Mouse (Mus musculus): ENCODE results near the gene Ncor2.

Ncor2 gene

DNA sequence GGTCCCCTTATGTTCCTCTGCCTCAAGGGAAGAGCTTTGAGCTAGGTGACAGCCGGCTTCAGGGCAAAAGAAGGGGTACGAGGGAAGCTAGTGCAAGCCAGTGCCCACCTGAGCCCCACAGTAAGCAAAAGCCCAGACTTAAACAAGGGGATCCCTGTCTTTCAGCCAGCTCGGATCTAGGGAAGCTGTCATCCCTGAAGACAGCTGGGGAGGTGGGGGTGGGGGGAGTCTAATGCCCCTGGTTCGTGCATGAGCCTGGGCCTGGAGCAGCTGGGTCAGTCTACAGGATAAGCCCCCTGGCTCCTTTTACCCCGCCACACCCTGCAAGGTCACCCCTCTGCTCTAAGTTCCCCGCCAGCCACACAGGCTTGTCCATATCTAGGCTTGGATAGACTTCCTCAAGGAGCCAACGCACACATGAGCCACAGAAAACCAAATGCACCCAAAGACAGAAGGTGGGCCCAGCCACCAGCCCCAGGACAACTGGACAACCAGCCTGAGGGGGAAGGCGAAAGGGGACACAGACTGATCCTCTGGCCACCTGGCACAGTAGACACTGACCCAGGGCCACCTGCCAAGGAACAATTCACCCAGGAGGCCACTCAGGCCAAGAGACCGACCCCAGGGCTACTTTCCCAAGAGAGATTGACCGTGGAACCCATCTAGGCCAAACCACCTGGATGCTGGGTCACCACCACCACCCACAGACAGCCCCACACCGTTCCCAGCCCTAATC, 8.7 kb downstream of the Ncor2 start:
- in situ Hi-C loops (cut with MboI, MseI): no loop called here

DNA sequence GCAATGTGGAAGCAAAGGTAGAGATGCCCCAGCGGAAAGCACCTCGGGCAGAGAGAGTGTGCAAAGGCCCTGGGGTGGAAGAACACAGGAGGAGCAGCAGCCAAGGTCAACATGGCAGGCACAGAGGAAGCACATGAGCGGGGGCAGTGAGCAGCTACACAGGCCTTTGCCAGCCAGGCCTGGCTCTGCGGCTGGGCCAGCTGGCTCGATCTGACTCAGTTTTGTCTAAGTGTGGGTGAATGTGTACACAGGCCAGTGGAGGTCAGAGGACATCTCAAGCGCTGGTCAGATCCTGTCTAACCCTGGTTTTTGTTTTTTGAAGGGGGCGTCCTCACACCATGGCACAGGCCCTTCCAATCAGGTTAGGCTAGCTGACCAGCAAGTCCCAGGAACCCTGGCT, 10.9 kb downstream of the Ncor2 start:
- in situ Hi-C loops (cut with MboI, MseI): no loop called here

DNA sequence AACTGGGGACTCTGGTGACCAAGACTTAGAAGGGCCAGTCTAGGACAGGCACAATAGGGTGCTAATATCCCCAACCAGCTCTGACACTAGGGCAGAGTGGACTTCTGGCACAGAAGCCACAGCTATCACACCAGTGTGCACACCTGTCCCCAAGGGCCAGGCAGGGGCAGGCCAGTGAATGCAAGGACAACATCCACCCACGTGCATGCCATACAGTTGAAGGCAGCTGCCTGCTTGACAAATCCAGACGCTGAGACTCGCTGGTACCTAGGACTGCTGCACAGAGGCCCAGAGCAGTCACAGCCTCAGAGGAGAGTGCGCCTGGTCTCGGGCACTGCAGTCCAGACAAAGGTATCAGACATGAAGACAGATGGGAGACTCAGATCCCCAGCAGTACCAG, 11.5 kb downstream of the Ncor2 start:
- in situ Hi-C loops (cut with MboI, MseI): no loop called here

DNA sequence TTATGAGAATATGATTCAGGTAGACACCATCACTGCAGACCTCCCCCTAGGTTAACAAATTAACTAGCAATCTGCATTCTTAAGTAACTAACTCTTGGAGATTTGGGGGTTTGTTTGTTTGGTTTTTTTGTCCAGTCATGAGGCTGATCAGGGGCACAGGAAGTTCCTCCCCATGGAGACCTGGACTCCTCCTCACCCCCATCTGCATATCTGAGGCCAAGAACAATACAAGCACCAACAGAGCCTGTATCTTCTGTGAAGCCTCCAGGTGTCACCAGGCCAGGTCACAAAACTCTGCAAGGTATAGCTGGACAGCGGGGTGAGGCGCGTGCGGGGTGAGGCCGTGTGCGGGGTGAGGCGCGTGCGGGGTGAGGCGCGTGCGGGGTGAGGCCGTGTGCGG, 13.0 kb downstream of the Ncor2 start:
- in situ Hi-C loops (cut with MboI, MseI): no loop called here

DNA sequence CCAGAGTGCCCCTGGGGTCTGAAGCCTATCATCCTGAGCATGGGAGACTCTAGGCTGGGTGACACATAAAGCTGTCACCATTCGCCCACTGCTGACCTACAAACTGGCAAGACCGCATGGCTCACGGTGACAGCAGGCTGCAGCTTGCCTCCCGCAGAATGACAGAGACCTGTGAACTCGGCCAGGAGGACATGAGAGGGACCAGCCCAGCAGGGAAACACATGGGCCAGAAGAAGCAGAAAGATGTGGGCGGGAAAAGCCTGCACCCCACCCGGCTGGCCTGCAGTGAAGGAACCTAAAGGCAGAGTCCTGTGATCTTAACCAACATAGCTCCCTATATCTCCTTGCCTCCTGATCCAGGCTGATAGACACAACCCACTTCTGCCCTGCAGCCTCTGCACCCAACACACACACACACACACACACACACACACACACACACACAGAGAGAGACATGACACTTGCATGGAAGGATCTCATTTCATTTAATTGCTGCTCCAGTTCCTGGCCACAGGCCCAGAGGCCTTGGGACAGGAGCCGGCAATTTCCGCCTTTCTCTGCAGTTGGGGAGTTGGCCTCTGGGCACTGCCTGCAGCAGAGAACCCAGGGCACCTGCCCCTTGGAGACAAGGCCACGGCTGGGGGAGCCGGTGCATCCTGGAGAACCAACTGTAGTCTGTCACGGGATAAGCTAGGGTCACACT, 14.4 kb downstream of the Ncor2 start:
- in situ Hi-C loops (cut with MboI, MseI): no loop called here

DNA sequence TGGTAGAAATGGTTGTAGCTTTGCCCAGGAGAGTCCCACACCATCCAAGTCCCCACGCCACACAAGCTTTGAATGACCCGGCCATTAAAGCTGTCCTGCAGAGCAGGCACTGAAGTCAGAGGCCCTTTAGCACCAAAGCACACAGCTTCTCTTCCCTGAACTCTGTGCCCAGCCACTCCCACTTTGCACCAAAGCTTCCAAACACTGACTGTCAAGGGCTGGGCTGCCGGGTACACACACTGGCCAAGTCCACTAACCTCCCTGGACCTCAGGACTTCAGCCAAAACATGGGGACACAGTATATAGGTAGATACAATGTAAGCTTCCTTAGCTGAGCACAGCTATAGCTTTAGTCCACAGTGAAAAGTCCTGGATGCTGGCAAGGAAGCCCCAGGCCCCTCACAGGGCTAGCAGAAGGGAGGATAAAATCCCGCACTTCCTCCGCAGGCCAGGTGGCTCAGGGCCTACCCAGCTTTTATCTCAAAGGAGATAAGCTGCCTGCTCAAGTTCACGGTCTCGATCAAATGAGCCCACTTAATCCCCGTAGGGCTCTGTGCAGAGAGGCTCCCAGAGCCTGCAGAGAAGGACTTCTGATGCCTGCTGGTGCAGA, 15.5 kb downstream of the Ncor2 start:
- in situ Hi-C loops (cut with MboI, MseI): no loop called here

DNA sequence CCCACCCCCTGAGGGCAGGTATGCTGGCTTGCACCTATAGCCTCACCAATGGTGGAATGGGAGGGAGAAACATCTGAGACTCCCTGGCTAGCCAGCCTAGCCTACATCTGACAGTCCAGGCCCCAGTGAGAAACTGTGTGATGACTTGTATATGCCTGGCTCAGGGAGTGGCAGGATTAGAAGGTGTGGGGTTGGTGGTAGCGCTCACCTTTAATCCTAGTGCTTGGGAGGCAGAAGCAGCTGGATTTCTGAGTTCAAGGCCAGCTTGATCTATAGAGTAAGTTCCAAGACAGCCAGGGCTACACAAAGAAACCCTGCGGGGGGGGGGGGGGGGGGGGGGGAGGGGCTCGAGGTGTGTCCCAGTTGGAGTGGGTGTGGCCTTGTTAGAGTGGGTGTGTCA, 16.6 kb downstream of the Ncor2 start:
- in situ Hi-C loops (cut with MboI, MseI): no loop called here

DNA sequence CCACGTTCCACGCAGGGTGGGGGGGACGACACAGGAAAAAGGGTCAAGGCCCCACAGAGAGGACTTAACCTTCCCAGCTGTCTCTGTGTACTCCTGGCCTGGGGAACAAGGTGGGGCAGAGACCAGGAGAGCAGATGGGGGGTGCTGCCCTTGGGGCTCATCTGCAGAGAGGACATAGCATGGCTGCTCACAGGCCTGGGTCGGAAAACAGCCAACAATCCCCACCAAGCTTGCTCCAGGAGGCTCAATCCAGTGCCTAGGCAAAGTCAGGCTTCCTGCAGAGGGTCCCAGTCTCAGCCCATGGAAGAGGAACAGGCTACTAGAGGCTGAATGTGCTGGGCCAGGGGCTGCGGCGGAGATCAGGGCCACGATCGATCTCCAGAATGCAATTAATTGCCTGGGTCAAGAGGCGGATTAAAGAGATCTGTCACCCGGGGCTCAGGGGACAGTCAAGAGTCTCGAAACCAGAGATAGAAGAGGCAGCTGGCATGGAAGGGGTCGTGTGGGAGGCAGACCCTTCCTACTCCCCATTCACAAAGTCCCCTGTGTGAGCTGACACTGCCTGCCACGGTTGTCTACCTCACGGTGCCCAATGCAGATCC, 19.1 kb downstream of the Ncor2 start:
- in situ Hi-C loops (cut with MboI, MseI): no loop called here

DNA sequence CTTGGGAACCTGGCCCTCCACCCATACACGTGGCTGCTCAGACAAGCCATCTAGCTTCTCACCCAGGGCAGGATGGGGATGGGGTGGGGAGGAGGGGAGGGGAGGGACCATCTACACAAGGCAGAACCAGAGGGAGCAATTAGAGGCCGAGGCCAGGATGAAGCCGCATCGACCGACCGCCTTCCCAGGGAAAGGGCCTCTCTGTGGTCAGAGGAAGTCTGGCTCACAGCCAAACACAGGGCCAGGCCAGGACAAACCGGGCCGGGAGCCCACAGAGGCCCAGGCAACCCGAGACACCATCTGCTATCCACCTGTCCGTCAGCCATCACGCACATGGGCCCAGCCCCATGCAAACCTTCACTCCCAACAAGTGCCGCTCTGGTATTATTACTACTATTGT, 19.7 kb downstream of the Ncor2 start:
- in situ Hi-C loops (cut with MboI, MseI): no loop called here

DNA sequence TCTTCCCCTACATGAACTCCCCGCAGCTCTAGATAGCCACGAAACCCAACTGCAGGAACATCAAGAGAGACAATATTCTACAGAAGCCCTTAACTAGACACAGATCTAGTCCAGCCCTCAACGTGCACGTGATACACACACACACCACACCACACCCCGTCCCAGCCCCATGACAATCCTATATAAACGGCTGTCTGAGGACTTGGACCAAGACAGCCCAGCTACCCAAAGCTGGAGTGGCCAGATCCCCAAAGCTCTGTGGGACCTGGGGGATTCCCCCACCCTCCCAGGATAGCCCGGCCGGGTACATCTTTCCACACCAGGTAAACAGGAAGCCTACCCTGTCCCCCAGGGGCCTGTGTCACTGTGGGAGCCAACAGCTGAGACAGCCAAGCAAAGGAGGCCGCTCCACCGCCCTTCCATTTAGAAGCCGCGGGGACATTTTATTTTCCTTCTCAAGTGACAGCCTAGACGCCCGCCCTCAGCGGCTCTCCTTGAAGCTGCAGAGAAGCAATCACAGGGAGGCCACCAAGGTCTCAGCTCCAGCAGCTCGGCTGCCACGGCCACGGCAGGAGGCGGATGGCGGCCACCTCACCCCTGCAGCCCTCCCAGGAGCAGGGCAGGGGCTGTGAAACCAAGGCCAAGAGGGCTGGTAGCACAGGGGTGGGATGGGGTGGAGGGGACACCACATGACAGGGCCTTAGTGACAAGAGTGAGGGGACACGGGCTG, 20.6 kb downstream of the Ncor2 start:
- in situ Hi-C loops (cut with MboI, MseI): no loop called here

DNA sequence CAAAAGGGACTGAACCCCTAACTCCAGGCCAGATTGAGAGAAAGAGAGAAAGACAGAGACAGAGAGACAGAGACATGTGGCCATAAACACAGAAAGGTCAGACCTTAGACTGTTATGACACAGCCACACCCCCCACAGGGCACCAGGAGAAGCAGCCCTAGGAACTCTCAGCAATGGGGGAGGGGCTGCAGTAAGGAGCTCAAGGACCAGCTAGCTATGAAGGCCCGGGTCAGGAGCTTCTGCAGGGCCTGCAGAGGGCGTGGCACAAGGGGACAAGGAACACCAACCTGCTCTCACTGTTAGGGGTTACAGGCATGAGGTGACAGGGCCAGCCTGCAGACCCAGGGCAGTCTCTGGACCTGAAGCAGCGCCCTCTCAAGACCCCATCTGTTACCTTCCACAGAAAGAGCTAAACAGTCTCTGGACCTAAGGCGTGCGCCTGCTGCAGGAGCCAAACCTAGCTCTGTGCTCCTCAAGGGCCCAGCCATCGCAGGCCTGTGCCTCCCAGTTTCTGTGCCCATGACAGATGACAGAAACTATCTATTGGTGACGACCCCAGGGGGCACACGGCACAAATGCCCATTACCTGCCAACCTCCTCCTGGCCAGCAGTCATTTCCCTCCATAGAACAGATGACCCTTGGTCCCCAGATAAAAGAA, 21.5 kb downstream of the Ncor2 start:
- in situ Hi-C loops (cut with MboI, MseI): no loop called here

DNA sequence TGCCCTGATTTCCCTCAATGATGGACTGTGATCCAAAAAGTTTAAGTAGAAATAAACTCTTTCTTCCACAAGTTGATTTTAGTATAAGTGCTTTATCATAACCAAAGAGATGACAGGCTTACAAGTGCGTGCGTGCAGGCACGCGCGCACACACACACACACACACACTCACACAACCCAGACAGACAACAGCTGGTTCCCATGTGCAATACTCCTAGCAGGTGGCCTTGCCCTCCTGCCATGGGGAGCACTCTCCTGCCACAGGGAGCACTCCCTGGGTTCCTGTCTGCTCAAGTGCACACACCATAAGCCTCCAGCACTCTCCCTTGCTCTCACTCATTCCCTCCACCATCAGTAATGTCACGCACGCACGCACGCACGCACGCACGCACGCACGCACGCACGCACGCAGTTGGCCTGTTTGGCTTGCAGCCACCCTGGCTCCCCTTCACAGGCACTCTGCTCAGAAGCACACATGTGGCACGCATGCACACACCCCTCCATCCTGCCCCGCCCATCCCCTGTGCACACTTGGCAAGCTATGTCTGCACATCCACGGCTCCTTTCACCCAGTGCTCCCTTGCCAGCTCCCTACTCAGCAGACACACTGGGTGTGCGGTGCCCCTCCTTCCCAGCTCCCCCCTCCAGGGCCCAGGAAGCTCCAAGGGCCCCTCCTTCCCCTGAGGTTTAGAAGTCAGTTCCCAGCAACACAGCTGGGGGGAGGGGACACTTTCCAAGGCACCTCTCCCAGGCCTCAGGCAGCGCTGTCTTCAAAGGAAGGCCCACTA, 22.4 kb downstream of the Ncor2 start:
- in situ Hi-C loops (cut with MboI, MseI): no loop called here

DNA sequence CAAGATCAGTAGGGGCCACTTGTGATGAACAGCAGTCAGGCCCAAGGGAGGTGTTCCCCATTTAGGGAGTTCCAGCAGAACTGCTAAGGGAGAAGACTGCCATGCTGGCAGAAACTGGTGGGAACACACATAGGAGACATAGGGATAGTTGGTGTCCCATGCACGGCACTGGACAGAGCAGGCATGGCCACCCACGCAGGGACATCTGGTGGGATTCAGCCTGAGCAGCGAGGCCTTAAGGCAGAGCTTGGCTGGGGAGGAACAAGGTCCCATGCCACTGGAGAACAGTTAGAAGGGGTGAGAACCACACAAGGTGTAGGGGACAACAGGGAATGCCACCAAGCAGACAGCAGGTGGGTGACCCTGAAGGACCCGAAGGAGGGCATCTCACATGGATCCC, 23.6 kb downstream of the Ncor2 start:
- in situ Hi-C loops (cut with MboI, MseI): no loop called here

DNA sequence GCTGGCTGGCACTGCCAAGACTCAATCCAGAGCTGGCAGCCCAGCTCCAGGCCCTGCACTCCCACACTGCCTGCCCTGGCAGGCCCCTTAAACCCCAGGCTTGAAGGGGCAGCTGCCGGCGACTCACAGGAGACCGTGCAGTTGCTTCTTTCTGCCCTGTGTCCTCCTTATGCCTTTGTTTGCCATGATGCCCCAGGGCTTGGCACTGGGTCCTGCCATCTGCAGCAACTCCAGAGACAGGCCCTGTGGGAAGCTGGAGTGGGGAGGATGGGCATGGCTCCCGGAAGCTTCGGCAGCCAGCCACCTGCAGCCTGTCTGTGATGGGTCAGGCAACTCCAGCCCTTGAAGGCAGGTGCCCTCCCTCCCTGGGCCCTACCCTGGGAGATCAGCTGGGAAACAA, 24.0 kb downstream of the Ncor2 start:
- in situ Hi-C loops (cut with MboI, MseI): no loop called here

DNA sequence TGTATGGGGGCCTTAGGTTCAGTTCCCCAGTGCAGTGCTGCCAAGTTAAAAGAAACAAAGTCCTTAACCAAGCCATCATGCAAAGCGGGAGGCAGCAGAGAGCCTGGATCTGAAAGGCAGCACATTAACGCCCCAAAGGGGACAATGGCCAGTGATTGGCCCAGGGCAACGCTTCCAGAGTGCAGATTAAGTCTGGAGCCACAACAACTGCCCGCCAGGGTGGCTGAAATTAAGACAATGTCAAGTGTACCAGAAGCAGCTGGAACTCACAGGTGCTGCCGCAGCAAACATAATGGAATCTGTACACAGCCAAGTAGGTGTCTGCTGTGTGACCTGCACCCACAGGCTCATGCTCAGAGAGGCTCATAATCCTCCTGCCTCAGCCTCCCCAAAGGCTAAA, 24.8 kb downstream of the Ncor2 start:
- in situ Hi-C loops (cut with MboI, MseI): no loop called here

DNA sequence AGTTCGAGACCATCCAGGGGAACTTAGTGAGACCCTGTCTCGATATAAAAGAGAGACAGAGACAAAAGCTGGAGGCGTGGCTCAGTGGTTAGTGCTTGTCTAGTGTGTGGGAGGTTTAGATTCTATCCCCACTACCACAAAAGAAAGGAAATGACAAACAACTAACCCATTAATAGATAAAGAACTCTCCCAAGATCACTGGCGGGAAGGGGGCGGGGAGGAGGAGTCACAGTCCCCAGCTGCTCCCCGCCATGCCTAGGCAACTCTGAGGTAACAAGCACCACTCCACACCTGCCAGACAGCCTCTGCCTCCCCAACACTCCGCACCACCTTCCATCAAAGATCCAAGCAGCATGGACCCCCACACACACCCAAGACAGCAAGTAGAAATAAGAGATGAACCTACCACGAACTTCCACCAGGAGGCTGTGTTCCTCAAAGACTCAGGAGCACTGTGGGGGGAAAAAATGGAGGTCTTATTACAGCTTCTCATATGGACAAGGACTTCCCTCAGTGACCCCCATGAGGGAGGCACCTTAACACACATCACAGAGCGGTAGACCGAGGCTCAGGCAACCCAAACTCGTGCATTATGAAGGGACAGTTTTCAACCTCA, 25.7 kb downstream of the Ncor2 start:
- in situ Hi-C loops (cut with MboI, MseI): no loop called here

DNA sequence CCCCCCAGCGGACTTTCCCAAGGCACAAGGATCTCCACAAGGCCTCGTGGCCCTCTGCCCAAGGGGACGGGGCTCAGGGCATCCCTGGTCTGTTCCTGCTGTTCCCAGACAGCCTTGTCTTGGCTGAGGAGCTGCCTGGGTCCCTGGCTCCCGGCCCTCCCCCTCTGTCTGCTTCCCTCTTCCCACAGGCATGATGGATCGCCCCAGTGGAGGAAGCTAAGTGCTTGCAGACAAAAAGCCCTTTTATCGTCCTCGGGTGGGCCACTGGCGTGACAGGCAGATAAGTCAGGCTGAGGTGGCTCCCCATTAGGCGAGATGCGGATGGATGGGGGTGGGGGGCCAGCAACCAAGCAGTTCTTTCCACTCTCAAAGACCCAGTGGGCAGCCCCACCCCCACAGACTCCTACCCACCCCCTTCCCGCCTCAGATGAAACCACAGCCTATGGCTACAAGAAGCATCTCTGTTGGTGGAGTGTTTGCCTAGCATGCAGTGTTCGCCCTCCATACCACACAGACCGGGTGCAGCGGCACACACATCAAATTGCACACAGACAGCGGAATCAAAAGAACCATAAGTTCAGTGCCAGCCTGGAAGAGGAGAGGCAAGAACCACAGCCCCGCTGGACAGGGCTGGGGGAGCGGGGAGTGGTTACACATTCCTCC, 27.0 kb downstream of the Ncor2 start:
- in situ Hi-C loops (cut with MboI, MseI): no loop called here

DNA sequence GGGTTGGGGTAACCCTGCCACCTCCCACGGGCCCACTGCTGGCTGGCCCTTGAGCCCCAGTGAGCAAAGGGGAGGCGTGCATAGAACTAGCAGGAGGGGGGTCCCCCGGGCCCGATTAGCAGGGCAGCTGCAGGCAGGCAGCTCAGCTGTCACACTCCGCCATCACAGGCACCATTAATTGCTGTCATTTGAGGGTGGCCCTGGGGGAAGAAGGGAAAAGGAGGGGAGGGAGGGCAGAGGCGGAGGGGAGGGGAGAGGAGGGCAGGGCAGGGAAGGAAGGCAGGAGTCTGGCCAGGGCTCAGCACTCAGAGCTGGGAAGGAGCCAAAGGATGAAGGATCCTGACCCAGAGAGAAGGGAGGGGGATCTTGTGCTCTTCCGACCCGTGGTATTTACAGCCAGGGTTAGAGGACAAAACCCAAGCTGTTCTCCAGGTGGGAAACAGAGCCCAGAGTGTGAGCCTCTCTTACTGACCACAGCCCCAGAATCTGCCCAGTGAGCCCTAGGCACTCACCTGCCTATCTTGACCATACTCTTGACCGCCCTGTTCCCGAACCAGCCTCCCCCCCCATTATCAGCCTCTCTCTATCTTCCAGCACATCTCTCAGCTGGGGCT, 28.0 kb downstream of the Ncor2 start:
- in situ Hi-C loops (cut with MboI, MseI): no loop called here

DNA sequence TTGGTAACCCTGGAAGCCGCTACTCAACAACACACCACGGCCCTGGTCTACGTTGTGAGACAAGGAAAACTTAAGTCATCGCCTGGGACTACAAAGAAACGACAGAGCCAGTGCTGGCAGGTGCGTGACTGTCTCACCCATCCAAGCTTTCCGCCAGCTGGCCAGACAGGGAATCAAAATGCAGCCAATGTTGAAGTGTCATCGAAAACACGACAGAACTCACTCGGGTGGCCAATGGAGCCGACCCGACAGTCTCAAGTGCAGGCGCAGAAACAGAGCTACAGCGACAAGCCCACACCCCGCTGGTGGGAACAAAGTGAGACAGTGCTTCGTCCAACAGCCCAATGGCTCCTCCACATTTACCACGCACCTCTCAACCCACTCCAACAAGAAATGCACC, 29.9 kb downstream of the Ncor2 start:
- in situ Hi-C loops (cut with MboI, MseI): no loop called here

Data from T-helper 2 cell (primary cell).